Mouse (Mus musculus): ENCODE results near the gene Gzmb.
"Not testable (repeated sequence)": the region's sequence is repeated elsewhere in the genome, so short reads cannot be mapped to it uniquely, and the experiment has no call there.

Gzmb gene

DNA sequence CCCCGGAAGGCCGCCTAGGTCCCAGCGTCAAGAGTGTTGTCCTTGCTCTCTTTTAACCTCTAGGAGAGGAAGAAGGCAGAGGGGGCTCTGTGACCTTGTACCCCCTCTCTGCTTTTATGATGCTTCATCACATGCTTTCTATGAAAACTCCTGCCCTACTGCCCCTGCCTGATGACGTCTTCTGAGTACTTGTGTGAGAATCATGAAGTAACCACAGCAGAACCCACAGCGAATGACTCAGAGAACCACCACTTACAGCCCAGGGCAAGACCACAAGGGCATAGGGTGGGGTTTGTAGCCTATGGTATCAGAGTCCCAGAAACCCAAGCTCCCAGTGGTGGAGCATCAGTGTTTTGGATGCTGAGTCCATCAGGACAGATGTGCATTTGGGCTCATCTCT lies at the start of gene Gzmb:
Gene Gzmb, minus strand, starts transcription at position 108 of the 400 bp plus-strand sequence.
- in situ Hi-C loops (cut with MboI, MseI): no loop called here

DNA sequence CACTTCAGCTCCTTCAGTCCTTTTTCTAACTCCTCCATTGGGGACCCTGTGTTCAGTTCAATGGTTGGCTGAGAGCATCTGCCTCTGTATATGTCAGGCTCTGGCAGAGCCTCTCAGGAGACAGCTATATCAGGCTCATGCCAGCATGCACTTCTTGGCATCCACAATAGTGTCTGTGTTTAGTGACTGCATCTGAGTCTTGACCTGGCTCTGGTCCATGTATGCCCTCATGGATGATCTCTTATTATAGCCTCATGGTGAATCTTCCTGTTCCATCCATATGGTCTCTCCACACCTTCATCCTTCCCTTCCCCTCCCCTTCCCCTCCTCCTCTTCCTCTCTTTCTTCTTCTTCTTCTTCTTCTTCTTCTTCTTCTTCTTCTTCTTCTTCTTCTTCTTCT lies 49.7 kb upstream of the Gzmb start:
- in situ Hi-C loops (cut with MboI, MseI): not testable (repeated sequence)

DNA sequence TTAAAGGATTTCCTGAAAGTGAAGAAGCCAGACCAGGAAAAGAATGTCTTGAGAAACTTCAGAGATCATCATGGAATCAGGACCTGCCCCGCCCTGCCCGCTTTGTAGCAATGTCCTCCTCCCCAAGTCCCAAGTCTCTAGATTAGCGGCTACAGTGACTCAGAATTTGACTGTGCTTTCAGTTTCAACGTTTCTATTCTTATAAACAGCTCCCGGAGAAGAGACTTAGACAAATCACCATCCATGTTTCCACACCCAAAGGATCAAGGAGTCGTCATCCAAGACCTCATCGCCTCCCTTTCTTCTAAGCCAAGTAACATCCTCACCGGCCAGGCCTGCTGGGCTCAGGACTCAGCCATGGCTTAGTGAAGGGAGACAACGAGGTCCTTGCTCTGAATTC lies 48.2 kb upstream of the Gzmb start:
- in situ Hi-C loops (cut with MboI, MseI): no loop called here

DNA sequence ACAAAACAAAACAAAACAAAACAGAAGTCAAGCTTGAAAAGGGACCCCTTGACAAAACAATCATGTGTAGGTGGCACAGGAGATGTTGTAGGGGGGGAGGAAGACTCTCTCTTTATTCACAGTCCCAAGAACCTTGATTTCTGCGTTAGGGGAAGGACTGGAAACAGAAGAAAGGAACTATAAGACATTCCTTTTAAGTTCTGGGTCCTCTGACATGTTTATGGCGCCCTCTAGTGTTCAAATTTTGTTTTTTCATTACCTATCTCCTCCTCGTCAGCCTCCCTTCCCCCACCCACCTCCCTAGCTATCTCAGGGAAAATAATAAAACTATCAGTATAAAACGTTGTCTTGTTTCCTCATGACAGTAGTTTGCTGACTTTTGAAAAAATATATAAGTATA lies 42.1 kb upstream of the Gzmb start:
- in situ Hi-C loops (cut with MboI, MseI): no loop called here

DNA sequence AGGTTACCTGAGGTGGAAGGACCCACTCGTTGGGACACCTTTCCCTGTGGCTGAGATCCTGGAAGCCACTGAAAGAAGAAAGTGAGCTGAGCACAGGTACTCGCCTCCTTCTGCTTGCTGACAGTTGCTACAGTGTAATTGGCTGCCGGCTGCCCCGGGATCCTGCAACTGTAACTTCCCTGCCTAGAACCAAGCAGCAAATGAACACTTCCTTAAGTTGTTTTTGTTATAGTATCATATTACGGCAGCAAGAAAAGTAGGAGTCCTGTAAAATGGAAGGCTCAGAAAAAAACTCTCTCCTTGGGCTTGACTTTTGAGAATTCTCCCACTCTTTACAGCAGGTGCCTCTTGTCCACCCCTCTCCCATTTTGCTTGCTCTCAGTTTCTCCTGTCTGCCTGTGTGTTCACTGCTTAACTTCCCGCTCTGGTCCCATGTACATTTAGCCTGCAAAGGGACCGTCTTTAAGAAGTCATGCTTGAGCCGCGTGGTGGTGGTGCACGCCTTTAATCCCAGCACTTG lies 41.5 kb upstream of the Gzmb start:
- in situ Hi-C loops (cut with MboI, MseI): no loop called here

DNA sequence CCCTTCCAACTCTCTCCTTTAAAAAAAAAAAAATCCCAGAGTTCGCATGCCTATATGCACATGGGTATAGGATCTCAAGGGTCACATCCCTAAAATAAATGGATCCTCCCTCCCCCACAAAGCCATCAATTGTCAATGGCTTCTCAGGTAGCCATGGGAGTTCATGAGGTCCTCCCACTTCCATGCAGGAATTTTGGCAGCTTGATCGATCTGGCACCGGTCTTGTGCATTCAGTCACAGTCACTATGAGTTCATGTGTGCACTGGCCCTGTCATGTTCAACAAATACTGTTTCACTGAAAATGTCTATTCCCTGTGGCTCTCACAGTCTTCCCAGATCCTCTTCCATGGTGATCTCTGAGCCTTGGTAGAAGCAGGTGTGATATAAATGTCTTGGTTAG lies 40.0 kb upstream of the Gzmb start:
- in situ Hi-C loops (cut with MboI, MseI): no loop called here

DNA sequence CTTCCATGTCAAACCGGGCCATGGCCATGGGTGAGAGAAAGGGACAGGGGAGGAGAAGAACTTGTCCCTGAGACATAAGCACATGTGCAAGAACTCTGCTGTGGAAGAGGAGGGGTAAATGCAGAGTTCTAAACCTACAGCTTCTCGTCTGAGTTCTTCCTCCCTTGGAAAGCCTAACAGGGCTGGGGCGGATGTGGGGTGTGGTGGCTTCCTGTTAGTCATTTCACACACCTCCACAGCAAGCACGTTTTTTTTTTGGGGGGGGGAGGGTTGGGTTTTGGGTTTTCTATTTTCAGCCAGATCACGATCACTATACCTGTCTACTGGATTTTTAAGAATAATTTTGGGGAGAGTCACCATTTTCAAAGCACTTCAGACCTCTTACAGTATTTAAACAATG lies 34.7 kb upstream of the Gzmb start:
- in situ Hi-C loops (cut with MboI, MseI): no loop called here

DNA sequence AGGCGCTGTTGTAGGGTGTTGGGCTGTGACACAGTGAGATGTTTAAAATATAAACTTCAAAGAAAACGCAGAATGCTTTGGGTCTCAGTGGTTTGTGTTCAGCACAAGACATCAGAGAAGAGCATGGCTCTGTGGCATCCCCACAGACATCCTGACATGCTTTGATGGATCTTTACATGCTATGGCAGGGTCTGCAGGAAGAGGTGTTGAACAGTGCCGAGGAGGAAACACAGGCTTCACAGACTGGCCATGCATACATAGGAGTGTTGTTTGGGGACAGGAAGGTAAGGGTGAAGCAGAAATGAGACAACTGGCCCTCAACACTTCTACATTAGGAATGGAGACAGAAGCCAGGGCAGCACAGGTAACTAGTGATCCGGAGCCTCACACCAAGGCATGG lies 34.0 kb upstream of the Gzmb start:
- in situ Hi-C loops (cut with MboI, MseI): no loop called here

DNA sequence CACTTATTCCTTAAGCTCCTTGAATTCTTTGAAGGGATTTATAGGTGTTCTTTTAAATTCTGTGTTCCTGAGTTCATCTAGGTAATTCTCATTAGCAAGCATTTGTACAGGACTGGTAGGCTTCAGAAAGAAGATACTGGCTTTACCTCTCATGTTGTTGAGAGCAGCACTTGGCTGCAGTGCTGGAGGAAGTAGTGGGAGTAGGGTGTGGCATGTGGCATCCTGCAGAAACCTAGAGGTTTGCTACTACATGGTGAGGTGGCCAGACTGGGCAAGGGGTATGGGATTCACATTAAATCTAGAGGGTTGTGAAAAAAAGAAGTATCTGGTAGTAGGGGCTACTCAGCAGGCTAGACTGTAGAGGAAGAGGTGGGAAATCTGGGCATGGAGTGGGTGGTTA lies 31.1 kb upstream of the Gzmb start:
- in situ Hi-C loops (cut with MboI, MseI): no loop called here

DNA sequence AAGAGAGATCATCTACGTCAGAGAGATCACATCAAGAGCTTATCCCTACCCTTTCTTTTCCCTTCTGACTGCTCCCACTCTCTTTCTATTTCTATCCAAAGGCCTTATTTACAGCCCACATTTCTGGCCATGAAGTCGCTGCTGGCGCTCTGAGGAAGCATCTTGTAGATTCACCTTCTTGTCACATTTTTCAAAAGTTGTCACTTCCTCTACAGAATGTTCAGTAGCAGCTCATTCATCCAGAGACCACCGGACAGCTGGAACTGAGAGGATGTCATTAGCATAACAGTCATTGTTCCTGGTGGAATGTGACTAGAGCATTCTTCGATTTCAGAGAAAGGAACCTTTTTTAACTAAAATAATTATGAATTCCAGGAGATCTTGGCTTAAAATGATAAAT lies 26.6 kb upstream of the Gzmb start:
- in situ Hi-C loops (cut with MboI, MseI): no loop called here

DNA sequence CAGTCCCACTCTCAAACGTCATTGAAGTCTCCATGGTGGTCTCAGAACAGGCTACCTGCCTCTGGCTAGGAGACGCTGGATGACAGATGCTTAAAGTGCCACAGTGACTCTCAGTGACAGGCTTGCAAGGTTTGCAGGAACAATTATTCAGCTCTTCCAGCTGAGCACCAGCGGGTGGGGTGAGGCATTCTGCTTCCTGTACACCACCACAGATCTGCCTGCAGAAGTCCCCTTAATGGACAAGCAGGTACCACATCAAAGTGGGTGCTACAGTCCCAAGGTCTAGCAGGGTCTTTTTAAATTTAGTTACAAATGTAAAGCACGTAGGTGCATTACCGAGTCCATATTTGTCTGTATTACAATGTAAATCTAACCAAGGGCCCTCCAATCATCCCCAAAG lies 25.7 kb upstream of the Gzmb start:
- in situ Hi-C loops (cut with MboI, MseI): no loop called here

DNA sequence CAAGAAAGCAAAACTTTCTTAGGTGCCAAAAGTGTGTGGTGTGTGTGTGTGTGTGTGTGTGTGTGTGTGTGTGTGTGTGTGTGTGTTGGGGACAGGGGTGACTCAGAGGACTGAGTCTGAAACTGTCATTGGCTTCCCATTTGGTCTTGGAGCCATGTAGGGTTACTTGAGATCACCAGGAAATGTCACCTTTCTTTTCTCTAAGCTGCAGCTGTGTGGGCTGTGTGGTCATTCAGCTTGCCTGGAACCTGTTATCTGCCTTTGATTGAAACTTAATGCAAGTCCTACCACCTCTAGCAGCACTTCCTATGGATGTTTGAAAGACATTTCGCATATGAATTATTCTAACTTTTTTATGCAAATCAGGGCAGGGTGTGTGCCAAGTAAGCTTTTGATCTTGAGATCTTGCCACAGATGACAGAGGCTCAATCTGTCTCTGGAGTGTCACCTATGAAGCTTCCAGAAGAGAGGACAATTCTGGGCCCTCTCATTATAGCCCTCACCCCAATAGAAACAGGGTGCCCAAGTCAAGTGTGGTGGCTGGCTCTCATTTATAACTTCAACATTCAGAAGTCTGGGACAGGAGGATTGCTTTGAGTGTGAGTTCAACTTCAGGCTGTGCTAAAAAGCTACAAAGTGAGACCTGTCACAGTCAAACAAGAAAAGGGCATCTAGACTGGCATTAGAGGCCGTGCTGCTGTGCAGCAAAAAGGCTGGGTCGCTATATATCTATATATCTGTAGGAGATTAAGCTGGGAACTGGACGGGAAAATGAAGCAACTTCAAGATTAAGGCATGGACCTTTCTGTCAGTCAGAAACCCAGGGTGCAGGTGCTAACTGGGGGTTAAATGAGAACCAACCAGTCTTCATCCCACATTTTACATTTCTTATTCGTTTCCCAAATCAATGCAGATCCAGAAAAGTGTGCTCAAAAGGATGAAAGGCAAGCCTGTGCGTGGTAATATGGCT lies 22.6 kb upstream of the Gzmb start:
- in situ Hi-C loops (cut with MboI, MseI): no loop called here

DNA sequence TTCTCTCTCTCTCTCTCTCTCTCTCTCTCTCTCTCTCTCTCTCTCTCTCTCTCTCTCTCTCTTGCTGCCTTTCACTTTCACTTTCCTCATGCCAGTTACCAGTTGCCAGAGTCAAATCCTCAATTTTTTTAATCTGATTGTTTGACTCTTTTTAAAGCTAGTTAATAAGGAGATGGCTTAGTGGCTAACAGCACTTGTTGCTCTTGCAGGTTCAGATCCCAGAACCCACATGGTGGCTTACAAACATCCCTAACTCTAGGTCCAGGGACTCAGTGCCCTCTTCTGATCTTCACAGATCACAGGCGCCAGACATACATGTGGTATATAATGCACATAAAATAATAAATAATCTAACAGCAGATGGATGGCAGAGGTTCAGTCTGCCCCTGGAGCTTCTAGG lies 21.8 kb upstream of the Gzmb start:
- in situ Hi-C loops (cut with MboI, MseI): no loop called here

DNA sequence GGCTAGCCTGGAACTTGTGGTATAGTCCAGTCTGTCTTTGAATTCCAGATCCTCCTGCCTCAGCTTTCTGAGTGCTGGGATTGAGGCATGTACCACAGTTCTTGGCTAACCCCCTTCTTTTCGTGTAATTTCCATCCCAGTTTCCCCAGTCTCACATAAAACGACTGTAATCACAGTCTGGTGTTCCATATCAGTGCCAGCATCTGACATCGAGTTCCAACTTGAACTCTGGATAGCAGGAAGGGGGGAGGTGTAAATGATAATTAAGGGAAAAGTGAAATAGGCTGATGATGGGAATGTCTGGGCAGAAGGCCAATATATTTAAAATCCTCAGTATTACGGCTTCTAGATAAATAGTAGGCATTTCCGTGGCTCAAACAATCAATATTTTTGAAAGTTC lies 19.0 kb upstream of the Gzmb start:
- in situ Hi-C loops (cut with MboI, MseI): no loop called here

DNA sequence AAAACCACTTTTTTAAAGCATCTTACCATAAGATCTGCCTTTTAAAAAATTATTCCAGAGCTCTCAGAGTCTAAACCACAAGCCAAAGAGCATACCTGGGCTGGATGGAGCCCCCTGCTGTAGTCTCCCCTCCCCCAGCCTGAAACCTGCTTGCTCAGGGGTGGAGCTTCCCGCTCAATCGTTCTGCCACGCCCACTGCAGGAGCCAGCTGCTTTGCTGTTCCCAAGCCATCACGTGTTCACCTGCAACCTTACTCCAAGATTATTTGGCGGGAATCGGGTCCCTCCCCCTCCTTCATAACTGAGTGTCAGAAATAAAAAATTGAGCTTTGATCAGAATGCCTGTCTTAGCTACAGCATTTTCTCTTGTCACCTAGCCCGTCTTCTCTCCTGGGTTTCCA lies 16.6 kb upstream of the Gzmb start:
- in situ Hi-C loops (cut with MboI, MseI): not testable (repeated sequence)

DNA sequence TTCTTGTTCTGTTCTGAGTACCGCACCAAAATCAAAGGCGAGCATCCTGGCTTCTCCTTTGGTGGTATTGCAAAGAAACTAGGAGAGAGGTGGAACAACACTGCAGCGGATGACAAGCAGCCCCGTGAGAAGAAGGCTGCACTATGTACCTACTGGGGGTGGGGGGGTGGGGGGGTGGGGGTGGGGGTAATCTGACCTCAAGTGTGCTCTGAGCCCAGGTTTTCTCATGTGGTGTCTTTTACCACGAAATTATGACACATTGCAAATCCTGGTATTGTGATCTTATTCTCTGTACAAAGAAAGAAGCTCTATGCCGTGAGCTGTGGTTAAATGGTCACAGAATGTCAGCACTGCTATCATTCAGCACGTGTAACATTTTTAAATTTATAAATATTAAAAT lies 14.0 kb upstream of the Gzmb start:
- in situ Hi-C loops (cut with MboI, MseI): not testable (repeated sequence)

DNA sequence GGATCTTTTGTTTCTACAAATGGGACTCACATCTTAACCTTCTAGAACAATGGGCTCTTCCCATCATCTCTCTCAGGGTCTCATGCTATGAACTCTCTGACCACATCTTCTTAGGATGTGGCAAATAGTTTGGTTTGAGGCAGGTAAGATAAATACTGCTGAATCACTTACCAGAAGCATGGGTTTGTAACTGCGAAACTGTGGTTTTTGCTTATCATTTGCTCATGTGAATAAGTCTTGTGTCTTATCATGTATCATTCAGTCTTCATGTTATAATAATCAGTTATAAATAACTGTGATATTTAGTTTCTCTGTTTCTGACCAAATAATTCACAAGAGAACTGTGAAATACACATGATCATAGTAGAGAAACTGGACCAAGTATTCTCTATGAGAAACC lies 4.0 kb upstream of the Gzmb start:
- in situ Hi-C loops (cut with MboI, MseI): no loop called here

DNA sequence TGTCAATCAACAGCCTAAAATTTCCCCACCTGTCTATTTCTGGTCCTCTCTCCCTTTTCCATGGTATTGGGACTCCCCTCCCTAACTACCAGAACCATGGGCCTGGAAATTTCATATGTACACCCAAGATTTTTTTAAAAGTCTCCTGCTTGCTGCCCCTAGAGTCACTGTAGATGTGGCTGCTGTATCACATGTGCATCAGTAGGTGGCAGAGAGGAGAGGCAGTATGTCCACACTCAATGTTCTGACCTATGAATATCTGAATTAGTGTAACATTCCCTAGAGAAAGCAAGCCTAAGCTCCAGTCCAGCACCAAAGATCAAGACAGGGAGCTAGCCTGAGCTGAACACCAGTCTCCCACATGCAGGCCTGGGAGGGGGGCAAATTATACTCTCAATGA lies 21.7 kb downstream of the Gzmb start:
- in situ Hi-C loops (cut with MboI, MseI): no loop called here

DNA sequence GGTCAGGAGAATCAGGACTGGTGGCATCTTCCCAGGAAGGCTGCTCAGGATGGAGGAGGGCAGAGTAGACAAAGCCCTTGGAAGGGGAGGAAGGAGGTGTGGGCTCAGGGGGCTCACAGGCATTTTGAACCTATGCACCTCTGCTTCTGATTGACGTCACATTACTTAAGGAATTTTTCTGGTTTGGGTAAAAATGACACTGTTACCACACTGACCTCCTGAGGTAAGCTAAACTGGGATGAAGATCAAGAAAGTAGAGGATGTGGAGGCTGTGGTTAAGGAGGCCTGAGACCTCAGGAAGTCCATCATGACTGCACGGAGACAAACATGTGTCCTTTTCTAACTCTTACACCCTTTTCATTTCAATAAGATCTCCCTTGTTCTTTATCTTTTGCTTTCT lies 27.5 kb downstream of the Gzmb start, which contains the start of gene Gzmc:
Gene Gzmc, minus strand, starts transcription at position 101 of the 400 bp plus-strand sequence.
- in situ Hi-C loops (cut with MboI, MseI): no loop called here

DNA sequence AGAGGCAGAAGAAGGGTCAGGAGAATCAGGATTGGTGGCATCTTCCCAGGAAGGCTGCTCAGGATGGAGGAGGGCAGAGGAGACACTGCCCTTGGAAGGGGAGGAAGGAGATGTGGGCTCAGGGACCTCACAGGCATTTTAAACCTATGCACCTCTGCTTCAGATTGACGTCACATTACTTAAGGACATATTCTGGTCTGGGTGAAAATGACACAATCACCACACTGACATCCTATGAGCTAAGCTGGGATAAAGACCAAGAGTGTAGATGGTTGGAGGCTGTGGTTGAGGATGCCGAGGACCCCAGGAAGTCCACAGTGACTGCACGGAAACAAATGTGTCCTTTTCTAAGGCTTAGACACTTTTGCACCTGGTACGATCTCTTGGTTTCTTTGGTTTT lies 50.7 kb downstream of the Gzmb start, which contains the start of gene Gzmf:
Gene Gzmf, minus strand, starts transcription at position 101 of the 400 bp plus-strand sequence.
- in situ Hi-C loops (cut with MboI, MseI): no loop called here
